Mouse (Mus musculus) adrenal gland, postnatal 14 days (tissue): ENCODE data around the gene Nhlrc2. TPM values are rescaled to one million over a fixed set of nuclear protein-coding genes. Genes with fewer than 3 reads are reported as not detected.
A peak's percentile ranks its signal among the peaks of the same experiment; 100 is the strongest.
"Not testable (repeated sequence)": the region's sequence is repeated elsewhere in the genome, so short reads cannot be mapped to it uniquely, and the experiment has no call there.

ENCODE experiments used
- DNase-seq: peaks from one replicate; pipeline ENCODE4 v3.0.0; 2021; ENCODE audit warnings: mixed read lengths
- long read RNA-seq, 2 experiments: library from polyadenylated mRNA; stranded (forward); transcript quantifications; one replicate each; pipeline ENCODE4 v2.0.0; 2021
- total RNA-seq: library from RNA; stranded (reverse); gene quantifications from 2 replicates; pipeline ENCODE4 v1.2.3, GENCODE M21; 2021

The Nhlrc2 gene
- total RNA-seq = 17.7 and 22.3 TPM in 2 replicates
- long read RNA-seq, experiment 1, full-length matches to known transcripts = 9 of 16 reads
- long read RNA-seq, experiment 1, partial matches to known transcripts = 3 of 16 reads
- long read RNA-seq, experiment 1, other reads (novel, unspliced or antisense) = 4 of 16 reads
- long read RNA-seq, experiment 2, full-length matches to known transcripts = 9 of 11 reads
- long read RNA-seq, experiment 2, partial matches to known transcripts = 2 of 11 reads
- long read RNA-seq, experiment 2, other reads (novel, unspliced or antisense) = 0 of 11 reads

DNA sequence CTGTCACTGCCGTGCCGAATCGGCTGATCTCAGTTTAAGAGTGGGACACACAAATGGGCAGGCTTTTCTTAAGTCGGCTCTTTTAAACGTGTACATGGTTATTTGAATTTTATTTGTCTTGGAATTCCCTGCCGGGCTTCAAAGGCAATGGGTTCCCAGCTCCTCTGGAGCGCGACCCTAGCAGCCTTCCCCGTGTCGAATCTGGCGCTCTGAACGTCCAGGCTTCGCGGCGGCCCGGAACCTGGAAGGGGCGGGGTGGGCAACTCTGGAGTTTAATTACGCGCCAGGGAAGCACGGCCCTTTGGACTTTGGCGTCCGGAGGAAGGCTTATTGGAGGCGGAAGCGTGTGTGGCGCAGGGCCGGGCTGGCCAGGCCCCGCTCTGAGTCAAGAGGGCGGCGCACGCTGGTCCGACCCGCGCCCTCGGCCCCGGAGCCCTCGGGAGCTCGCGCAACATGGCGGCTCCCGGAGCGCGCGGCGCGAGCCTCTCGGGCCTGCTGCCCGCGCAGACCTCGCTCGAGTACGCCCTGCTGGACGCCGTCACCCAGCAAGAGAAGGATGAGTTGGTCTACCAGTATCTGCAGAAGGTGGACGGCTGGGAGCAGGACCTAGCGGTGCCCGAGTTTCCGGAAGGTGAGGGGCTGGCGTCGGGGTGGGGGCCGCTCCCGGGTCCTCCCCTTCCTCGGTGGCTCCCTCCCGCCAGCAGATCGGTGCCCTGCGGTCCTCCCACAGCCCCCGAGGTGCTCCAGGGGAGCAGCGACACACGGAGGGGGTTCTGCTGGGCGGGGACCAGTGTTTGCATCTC lies at the start of gene Nhlrc2:
Nhlrc2 (plus strand) TSS at position 32 of the 803 bp plus-strand sequence.
- peak; percentile 93 for DNase-seq

DNA sequence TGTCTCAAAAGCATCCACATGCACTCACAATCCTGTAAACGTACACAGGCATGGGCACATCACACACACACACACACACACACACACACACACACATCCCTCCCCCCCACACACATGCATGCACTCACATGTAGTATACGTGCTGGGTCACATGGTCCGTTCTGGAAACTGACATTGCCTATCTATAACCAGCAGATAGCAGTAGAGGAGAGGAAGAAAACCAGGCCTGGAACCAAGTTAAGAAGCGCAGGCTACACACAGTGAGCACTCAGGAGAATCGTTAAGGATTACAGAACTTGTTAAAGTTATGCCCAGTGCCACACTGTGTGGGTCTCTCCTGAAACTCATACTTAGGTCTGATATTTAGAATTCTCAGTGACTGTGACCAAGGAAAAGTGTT lies 45.0 kb upstream of the Nhlrc2 start:
- not testable (repeated sequence) for DNase-seq

DNA sequence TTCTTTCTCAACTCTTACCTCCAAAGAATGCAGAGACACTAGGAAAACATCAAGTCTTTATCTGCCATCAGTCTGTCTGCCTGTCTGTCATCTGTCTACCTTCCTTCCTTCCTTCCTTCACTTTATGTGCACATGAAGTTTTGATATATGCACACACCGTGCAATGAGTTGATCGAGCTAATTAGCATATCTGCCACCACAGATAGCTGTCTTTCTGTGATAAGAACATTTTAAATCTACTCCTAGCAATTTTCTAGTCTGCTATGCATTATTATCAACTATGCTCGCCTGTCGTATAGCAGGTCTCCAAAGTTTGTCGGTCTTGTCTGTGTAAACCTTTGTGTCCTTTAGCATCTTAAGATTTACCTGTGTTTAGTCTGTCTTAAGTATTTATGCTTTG lies 44.5 kb upstream of the Nhlrc2 start:
- not testable (repeated sequence) for DNase-seq

DNA sequence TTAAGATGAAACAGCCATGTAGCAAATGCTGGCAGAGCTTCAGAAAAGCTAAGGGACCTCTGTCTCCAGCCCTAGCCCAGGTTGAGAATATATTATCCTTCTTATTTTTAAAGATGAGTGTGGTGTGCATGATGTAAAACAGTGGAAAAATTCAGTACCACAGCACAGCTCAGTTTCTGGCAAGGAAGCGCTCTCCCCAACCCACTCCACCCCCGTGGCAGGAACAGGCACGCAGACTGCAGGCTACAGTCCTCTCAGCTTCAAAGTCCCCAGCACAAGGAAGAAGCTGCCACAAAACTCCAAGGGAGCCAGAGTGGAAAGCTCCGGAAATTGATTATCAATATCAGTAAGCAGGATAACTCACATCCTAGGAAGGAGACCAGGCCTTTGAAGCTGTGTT lies 36.9 kb upstream of the Nhlrc2 start:
- DNase-seq = not testable (repeated sequence)

DNA sequence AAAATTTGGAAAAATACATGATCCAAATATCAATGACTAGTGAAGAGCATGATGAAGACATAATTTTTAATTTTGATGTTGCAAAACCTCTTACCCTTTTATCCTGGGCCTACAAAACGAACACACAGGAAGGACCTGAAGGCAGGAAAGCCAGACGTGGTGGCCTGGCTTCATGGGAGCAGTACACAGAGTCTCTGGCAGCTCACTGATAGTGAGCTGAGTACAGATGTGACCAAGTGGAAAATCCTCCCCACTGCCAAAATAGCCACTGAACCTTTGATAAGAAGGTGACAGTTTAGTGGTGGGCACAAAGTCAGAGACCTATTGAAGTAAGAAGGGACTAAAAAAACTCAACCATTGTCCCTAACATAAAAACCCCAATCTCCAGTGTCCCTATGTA lies 34.5 kb upstream of the Nhlrc2 start:
- DNase-seq = not testable (repeated sequence)

DNA sequence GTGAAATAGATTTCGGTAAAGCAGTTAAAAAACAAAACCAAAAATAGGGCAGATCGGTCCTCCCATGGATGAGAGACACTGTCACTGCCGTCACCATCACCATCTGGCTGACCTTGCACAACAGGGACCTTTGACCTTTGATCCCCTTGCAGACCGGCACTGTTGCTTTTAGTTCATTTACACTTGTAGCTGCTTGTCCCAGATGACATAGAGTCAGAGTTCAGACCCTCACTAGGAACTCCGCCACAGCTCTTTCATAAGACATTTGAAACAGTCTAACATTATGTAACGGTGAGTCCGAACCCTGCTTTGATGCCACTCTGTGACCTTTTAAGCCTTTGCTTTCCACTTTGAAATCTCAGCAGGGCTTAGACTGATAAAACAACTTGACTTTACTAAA lies 28.7 kb upstream of the Nhlrc2 start:
- not testable (repeated sequence) for DNase-seq

DNA sequence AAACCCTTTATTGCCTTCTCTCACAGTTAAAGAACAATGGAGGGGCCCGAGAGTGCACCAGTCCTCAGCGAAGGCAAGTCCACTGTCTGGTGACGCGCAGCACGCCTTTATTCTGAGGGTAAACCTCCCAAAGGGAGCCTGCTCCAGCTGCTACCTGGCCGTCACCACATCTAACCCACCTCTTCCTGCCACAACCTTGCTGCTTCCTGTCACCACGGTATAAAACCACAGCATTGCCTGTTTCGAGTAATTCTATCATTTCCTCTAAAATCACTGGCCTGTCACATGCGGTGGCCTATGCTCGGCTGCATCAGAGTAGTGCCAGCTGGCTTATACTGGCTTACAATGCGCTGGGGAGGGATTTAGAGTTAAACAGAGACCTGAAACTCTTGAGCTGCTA lies 17.5 kb upstream of the Nhlrc2 start:
- not testable (repeated sequence) for DNase-seq

DNA sequence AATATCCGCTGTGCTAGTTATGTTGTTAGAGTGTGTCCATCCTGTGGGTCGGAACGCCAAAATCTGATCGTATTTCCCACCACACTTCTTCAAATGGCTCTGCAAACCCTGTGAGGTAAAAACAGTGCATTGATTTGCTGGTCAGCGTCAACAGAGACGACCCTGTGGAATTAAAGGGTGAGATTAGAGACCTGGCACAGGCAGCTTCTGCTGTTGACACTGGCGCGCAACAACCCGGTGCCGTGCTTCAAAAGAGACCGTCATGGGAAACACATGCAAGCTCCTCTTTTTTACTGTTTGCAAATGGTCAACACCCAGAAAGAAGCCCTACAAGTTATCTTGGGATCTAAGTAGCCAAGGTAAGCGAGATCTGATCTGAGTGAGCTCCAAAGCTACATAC lies 16.8 kb upstream of the Nhlrc2 start:
- DNase-seq = no peak

DNA sequence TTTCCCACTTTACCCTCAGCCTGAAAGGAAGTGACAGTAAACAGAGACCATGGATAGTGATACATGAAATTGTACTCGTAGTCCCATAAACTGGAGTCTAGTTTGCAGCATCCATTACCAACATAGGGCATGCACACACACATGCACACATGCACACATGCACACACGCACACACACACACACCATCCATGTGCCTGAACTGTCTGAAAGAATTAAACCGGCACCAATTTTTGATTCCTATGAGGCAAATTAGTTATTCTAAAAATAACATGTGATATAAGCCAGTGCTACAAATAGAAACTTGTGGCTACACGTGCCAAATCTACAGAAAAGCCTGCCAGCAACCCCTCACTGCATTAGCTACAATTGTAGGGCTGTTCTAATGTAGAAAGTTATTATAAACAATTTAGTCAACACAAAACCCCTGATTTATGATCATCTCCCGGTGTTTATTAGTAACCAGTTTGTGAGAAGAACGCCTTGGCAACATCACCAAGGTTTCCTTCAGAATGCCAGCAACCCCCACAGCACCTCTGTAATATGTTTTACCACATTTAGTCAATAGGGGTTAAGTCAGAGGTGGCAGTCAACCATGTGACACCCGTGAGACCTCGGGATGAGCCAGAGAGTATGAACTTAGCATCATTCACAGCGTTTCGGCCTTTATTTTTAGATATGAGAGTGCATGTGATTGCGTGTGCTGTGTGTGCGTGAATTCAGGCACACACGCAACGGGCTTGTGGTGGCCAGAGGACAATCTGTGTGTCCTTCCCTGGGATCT lies 14.6 kb upstream of the Nhlrc2 start:
- no peak for DNase-seq

DNA sequence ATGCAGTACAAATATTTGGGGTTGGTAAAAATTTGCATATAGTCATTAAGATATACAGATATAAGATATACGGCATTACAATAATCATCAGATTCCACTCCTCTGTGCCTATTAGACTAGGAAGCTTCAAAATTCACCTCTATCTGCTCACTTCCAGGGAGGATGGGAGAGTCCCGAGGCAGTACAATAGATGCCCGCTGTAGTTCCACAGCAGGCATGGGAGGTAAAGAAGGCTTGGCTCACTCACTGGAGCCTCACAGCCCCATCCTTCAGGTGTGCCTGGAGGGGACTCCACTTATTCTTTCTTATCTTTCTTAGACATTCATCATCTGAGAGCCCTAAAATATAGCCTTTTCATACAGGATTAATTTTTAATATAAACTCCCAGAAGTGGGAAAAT lies 13.7 kb upstream of the Nhlrc2 start:
- DNase-seq = no peak

DNA sequence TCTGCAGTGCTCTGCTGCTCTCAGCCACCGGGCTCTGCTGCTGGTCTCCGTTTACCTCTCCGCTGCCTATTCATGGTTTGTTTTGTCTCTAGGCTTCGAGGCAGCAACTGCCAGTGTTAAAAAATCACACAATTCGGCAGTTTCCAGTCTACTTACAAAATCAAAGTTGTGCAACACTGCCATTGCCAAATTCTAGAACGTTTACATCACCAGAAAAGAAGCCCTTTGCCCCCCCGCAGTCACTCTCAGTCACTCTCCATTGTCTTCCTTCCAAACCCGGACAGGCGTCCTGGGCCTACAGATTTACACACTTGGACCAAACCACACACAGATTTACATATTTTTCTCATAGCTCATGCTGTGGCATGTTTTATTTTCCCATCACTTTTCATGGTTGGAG lies 13.0 kb upstream of the Nhlrc2 start:
- DNase-seq = peak; percentile 54

DNA sequence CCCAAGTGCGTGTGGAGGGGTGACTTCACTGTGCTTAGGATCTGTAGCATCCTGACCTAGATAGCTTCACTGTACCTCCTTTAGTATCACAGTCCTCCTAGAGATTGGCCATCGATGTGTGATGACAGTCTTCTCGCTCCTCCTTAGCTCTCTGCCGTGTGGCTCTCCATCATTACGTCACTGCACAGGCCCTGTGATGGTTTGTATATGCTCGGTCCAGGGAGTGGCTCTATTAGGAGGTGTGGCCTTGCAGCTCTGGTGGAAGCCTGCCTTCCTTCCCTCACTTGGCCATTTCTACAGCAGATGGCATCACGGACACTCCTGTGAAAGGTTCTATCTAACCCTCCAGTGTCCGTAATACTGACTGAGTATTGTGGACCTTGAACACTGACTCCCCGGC lies 12.3 kb upstream of the Nhlrc2 start:
- no peak for DNase-seq

DNA sequence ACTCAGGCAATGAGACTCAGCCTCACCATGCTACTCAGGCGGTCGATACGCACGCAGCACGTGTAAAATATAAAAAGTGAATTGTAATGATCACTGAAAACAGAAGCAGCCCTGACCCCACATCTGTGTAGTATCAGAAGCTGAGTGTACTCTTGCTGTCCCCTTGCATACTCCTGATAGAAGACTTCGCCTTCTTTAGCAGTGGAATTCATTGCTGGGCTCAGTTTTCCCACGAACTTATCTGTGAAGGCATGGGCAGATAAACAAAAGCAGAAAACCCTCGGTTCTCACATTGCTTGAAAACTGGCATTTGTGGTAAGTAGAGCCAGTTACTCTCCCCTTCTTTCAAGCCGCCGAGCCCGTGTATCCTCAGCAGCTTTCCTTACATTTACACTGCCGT lies 4.7 kb upstream of the Nhlrc2 start:
- DNase-seq = no peak

DNA sequence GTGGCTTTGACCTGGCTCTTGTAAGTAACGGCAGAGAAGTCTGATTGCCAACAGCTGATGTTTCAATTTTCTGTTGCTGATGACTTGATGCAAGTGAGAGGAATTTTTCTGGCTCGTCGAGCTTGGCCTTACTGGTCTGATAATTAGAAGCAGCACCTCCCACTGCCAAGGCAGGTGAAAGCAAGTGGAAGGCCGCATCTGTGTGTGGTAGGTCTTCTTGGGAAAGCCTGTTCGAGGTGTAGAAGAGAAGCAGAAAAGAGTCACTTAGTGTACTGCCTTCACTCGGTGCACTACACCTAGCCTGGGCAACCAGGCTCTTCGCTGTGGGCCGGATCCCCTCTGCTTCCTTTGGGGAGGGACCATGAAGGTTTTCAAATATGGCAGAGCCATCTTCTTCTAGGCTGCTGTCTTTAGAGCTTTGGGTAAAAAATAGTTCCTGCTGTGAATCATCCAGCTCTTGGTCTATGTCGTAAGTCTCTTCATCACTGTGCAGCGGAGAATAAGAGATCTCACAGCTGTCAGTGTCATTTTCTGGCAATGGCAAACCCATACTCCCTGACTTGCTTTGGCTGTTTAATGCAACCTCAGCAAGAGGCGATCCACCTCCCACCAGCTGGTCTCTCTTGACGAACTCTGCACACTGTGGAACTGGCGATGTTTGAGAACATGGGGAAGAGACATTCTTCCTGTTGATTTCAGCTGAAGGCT lies 3.2 kb upstream of the Nhlrc2 start:
- DNase-seq = no peak

DNA sequence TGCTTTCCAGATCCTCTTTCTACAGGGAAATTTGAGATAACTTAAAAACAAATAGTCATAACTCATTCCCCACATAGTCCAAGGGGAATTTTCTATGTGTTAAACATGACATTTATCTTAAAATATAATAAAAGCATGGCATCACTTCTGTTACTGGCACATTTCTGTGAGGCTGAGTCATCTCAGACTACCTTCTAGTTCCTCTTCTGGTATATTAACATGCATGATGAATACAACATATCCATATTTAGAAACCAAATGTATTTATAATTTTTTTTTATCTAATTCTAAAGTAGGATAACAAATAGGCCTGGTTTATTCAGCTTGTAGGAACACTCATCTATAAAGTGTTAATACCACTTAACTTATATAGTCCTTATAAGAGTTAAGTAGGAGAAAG lies 2.0 kb upstream of the Nhlrc2 start:
- no peak for DNase-seq

DNA sequence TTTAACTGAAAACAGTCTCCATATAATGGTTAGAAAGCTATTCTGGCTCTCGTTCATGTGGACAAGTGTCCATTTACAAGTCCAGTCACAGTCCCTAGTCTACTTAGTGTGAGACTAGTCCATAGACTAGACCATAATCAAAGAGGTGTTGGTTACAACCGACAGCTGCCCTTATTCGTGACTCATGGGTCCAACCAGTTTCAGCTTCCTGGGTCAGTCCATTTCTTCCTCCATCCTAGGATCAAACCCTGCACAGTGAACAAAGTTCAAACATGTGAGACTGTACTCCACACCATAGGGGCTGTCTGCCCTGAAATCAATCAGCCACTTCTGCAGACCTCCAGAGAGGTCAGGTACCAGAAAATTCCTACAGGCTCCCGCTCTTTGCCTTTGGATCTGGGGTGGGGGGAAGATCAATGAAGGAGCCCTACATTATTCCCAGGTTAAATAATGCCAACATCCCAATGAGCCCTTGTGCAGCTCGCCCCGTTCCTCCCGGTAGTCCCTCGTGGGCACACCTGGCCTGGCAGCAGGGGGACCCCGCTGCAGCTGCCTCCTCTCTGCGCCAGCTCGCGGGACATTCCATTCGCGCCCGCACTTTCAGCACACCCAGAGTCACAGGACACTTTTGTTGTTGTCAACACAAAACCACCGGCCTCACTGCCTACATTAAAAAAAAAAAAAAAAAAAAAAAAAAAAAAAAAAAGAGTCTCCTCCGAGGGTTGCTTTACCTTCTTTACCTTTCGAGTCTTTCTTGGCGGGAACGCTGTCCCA lies 418 bp upstream of the Nhlrc2 start, which contains the start of gene Dclre1a:
Dclre1a (minus strand) TSS at position 767 of the 774 bp plus-strand sequence.
- DNase-seq = peak; percentile 82

DNA sequence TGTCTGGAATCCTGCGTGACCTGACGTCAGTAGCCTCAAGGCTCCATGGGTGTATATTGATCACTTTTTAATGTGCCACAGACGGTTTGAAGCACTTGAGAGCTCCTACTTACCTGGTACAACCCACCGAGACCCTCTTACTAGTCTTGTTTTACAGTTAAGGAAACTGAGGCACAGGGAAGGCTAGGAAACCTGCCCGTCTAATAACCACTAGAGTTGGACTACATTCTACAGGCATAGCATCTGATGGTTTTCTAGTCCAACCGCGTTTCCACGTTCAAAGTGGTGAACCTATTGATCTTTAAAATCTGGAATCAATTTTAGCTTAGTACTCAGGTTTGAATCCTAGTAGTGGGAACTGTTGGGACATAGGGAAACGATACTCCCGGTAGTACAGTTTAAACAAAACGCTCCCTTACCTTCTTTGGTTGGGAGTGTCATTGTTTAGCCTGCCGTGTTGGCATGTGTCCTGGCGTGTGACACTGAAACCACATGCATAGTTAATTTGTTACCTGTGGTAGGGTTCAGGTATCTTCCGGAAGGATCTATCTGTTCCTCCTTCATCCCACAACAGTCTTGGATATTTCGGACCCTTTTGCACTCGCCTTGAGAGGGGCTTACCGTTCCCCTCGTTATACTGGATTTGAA lies 1.1 kb downstream of the Nhlrc2 start:
- no peak for DNase-seq

DNA sequence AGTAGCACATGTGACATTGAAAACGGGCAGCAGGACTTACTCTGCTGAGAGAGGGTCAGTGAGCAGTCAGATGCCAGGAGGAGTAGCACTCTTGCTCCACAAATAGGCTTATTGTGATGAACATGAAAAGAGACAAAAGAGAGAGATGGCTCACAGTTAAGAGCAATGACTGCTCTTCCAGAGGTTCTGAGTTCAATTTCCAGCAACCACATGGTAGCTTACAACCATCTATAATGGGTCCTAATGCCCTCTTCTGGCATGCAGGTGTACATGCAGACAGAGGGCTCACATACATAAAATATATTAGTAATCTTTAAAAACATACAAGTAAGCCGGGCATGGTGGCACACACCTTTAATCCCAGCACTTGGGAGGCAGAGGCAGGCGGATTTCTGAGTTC lies 5.1 kb downstream of the Nhlrc2 start:
- no peak for DNase-seq

DNA sequence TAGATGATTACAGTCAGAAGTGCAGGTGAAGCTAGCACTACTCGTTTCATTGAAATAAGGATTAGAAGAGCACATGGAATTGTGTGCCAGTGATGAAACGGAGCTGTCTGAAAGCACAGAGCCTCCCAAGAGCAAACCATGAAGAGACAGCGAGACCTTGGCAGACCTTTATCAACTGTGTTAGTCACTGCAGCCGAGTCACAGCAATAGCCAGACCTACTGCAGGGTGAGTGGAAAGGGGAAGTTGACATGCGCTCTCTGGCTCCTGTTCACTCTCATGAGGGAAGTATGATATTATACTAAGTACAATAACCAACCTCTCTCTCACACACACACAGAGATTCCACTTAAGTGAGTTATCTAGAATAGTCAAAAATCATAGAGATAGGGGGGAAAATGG lies 7.9 kb downstream of the Nhlrc2 start:
- peak; percentile 70 for DNase-seq

DNA sequence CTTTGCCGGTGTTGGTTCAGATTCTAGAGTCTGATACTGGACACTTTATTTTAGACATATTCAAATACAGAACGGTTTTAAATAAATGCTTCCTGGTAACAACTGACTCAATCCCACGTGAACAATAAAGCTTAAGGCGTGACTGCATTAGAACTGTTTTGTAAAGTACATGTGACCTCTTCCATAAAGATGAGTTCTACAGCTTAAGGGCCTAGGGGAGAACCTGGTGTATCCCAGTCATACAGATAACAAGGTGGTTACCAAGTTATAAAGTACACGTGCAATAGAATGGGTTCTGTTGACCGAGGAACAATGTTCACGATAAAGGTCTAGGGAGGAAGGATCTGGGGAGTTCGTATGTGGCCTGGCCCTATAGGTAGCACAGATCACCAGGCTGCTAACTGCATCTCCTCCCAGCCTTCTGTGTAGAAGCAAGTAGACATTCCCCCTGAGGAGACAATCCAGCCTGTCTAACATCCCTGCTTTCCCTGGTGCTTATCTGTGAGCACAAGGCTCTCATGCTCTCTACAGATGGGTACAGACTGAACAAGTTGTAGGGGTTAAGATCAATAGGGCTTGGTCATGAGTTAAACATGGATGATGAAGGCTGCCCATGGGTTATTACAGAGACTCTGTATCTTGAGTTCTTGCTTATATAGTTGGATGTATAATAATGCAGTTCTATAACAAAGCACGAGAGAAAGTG lies 14.5 kb downstream of the Nhlrc2 start:
- DNase-seq = no peak
